Mouse (Mus musculus) heart, postnatal 14 days (tissue): ENCODE measurements around the gene Vstm2l. TPM values are rescaled to one million over a fixed set of nuclear protein-coding genes. Genes with fewer than 3 reads are reported as not detected.

ENCODE experiments used
- DNase-seq, 2 experiments: peaks; one replicate each; pipeline ENCODE4 v3.0.0; 2021 to 2022
- intact Hi-C: fragments of 180-260 bp; cut with DNase I; formaldehyde crosslinking; loops from one replicate; pipeline ENCODE4 v1.15.1; 2025
- total RNA-seq, 2 experiments: library from RNA; stranded (reverse); gene quantifications; 2 replicates each; pipeline ENCODE4 v1.2.3; 2021

The Vstm2l gene
- total RNA-seq, 2 experiments from 2014 or later = not detected

GRCm38 (mm10) chr2:157927397-157927796 lies 12.9 kb downstream of the Vstm2l start:
- intact Hi-C loops = no loop called here

GRCm38 (mm10) chr2:157927815-157928214 lies 13.4 kb downstream of the Vstm2l start:
- intact Hi-C loops = no loop called here
- no peak for DNase-seq

More at GRCm38 (mm10) chr2:157927397-157927796, 12.9 kb downstream of the Vstm2l start:
- DNase-seq = no peak

DNA sequence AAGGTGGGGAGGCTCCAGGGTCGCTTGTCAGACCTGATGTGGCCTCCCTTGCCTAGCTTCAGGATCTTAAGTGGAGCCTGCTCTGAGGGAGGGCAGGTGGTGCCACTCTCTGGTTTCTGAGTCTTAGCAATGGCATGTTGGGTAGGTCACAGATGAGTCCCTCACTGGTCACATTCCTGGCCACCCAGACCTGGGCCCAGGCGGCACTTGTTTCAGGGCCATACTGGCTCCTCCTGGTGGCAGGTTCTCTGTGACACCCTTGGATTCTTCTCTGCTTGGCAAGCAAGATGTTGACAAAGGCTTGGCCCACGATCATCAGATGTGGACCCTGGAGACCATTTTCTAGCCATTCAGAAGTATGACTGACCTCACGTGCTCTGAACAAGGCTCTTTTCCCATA lies 18.2 kb downstream of the Vstm2l start:
- no peak for DNase-seq
- intact Hi-C loops = no loop called here

DNA sequence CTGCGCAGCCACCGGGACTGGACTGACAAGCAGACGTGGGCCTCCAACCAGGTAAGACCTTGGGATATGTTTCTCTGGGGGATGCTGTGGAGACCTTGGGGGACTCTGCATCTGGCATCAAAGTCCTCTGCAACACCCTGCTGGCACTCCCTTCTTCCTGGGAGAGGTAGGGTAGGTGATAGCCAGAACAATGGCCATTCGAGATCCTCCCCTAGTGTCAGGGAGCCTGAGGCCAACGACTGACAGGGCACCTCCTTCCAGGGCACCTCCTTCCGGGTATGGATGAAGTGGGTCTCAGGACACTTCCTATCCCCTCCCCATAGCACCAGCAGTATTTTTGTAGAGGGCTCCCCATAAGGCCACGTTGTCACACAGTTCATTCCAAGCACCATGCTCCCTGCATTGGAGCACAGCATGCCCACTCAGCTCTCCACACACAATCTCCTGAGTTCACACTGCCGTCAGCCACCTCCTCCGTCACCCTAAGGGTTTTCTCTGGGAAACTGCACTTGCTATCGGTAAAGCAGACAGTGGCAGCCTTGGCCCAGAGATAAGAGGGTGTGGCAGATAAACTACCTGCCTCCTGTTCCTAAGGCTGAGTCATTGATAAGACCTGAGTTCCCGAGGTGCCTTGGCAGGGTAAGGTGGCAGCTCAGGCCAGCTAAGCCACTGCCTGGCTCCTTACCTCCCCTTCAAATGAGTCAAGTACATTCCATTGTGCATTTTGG lies 21.2 kb downstream of the Vstm2l start:
- intact Hi-C loops = no loop called here
- no peak for DNase-seq

DNA sequence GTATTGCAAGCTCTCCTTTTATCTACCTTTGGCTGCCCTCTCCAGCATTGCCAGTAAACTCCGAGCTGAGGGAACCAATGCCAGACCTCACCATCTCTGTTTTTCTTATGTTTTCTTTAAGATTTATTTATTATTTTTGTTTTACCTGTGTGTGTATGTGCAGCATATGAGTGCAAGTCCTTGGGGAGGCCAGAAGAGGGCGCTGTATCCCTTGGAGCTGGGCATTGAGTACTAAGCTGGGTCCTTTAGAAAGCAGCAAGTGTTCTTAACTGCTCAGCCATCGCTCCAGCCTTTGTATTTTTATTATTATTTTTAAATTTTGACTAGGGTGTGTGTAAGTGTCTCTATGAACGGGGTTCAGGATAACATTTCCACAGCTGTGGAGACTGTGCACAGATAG lies 22.2 kb downstream of the Vstm2l start:
- intact Hi-C loops = no loop called here
- DNase-seq = no peak

DNA sequence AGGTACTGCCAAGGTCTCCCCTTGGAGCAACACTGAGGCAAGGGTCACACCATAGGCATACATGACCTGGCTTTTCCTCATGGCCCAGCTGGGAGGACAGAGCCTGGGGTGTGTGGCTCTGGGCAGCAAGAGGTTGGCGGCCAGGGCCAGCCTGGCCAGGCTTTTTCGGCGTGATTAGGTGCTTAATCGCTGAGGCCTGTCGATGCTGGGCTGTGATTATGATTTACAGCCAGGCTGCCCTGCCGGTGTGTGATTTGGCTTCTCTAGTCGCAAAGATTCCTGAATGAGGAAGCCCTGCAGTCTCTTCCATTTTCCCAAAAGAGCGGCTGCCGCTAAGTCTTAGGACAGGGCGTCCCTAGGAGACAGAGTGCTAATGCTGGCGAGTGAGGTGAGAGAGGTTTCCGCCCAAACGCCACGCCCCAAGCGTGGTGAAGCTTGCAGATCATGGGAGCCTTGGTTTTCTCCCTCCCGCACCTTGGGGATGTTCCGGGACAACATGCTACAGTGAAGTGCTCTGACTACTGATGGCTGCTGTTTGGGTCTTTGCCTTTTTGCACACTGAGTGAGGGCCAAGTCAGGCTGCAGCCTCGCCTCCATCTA lies 26.2 kb downstream of the Vstm2l start:
- intact Hi-C loops = loop anchor here (5.0 to 10.0 kb wide), 2 partner anchors 303 to 336 kb away; no protein-coding TSS in a partner anchor
- DNase-seq = no peak

DNA sequence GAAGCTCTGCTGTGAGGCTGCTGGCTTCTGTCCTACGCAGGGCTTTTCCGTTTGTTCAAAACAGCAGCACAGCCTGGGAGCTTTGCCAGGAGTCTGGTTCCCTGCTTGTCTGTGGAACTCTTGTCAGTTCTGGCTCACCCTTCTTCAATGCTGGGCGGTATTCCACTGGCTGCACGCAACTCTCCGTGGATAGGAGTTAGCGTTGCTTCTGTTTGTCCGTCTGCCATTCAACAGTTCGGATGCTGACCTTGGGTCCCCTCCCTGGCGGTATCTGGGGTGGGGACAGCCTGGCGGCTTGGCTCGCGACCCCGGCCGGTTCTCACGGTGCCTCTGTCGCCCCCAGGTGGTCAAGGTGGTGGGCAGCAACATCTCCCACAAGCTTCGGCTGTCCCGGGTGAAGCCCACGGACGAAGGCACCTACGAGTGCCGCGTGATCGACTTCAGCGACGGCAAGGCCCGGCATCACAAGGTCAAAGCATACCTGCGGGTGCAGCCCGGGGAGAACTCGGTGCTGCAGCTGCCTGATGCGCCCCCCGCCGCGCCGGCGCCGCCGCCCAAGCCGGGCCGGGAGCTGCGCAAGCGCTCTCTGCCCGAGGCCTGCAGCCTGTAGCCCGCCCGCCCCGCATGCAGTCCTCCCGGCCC lies 29.2 kb downstream of the Vstm2l start:
- intact Hi-C loops = loop anchor here (5.0 to 10.0 kb wide), 2 partner anchors 306 to 339 kb away; no protein-coding TSS in a partner anchor
- DNase-seq = peak; percentile 80 to 83

- peak in 1 of 2 experiments; percentile 9 for DNase-seq
- intact Hi-C loops = loop anchor here (5.0 to 10.0 kb wide), 2 partner anchors 307 to 340 kb away; no protein-coding TSS in a partner anchor
Observed at GRCm38 (mm10) chr2:157944156-157944893, 29.9 kb downstream of the Vstm2l start.

GRCm38 (mm10) chr2:157953978-157954377 lies 39.5 kb downstream of the Vstm2l start:
- intact Hi-C loops = no loop called here
- no peak for DNase-seq

DNA sequence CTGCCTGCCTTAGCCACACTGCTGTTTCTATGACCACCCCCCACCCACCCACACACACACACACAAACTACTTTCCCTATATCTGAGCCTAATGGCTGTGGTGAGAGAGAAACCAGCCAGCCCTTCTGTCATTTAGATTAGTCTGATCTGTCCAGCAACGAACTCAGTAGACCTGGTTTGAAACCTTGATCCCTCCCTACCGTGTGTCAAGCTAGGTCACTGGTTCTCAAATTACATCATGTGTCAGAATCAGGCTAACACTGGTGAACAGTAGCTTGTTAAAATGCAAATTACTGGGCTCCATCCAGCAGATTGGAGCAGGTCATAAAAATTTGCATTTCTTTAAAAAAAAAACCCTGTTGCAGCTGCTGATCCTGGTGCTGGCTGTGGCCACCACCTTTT lies 43.3 kb downstream of the Vstm2l start:
- intact Hi-C loops = no loop called here
- no peak for DNase-seq

- no peak for DNase-seq
- intact Hi-C loops = no loop called here
Observed at GRCm38 (mm10) chr2:157967856-157968255, 53.4 kb downstream of the Vstm2l start.

DNA sequence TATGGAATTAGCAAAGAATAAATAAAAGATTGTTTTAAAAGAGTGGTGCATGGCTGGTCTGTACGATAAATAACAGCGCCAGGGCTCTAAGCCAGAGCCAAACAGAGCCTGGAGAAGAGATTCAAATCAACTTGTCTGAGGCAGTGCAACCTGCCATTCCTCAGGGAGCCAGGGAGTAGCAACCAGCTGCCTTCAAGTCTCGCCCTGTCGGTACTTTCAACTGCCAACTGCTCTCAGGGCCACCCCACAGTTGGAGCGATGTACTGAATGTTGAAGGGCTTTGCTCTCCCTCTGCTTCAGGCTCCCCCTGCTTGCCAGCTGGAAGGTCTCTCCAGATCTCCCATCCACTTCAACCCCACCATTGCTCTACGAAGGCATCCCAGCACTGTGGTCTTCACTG lies 55.7 kb downstream of the Vstm2l start:
- intact Hi-C loops = no loop called here
- DNase-seq = no peak

DNA sequence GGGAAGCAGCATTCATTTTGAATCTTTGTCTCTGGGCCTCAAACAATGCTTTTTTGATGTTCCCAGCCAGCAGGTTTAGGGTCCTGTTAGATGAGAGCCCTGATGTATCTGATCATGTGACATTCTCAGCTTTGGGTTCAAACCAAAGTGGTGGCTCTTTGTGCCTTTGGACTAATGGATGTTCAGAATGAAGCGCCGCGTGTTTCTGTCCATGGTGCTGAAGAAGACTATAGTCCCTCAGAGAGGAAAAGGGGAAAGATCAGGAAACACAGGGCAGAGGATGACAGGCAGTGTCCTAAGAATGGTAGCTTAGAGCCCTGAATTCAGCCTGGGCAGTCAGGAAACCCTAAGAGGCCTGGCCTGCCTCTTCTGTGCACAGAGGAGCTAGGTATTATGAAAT lies 56.2 kb downstream of the Vstm2l start:
- intact Hi-C loops = no loop called here
- DNase-seq = peak; percentile 56 to 74

- intact Hi-C loops = no loop called here
Observed at GRCm38 (mm10) chr2:157974604-157975501, 60.4 kb downstream of the Vstm2l start.

DNA sequence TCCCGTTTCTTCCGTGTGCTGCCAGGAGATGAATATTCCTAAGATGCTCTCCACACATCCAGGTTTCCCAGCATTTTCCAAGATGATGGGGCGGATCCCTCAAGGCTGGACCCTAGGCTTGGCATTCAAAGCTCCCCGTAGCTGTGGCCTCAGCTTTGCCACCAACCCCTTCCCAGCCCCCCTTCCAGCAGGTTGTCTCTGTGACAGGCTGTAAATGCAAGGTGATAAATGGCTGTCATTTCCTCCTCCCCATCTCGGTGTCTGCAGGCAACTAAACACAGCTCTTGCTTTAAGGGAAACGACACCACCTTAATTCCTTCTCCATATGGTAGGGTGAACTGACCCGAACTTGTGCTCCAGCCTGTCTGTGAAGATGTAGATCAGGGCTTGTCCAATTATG lies 61.1 kb downstream of the Vstm2l start:
- intact Hi-C loops = no loop called here
- DNase-seq = no peak

More at GRCm38 (mm10) chr2:157974604-157975501, 60.4 kb downstream of the Vstm2l start:
- no peak for DNase-seq

GRCm38 (mm10) chr2:157979241-157979640 lies 64.8 kb downstream of the Vstm2l start:
- no peak for DNase-seq
- intact Hi-C loops = no loop called here

DNA sequence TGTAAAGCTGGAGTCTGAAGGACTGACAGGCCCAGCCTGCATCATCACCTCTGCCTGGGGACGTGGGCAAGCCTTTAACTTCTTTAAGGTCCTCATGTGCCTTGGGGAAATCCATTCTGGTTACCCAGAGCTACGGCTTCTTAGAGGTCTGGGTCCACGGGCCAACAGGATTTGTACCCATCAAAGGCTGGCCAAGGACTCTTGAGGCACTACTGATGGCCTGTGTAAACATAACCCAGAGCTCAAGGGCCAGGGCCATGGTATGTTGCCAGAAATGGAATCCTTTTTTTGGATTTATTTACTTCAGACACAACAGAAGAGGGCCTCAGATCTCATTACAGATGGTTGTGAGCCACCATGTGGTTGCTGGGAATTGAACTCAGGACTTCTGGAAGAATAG lies 68.3 kb downstream of the Vstm2l start:
- DNase-seq = no peak
- intact Hi-C loops = no loop called here

GRCm38 (mm10) chr2:157983276-157983675 lies 68.8 kb downstream of the Vstm2l start:
- no peak for DNase-seq
- intact Hi-C loops = no loop called here

- intact Hi-C loops = no loop called here
- DNase-seq = no peak
Observed at GRCm38 (mm10) chr2:157985611-157986010, 71.2 kb downstream of the Vstm2l start.

DNA sequence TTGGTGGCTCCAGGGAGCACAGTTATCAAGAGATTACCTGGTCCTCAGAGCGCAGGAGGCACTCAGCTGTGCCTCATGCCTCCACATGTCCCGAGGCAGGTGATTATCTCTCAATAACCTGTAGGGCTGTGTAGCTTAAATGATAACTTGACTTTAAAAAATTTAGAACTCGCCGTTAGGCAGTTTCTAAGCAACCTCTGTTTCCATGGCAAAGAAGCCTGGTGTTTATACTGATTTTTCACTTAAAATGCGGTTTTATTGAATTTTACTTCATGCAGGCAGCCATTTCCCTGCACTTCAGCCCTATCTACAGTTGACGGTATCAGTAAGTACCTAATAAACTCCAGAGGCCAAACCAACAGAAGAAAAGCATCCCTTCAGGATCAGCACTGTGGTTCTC lies 71.8 kb downstream of the Vstm2l start:
- intact Hi-C loops = no loop called here
- no peak for DNase-seq
